ENCODE assay signal across 8 mouse cellular contexts in genomic region chr13:37993376-37993703, GRCm38 (mm10). TPM values are rescaled to one million over a fixed set of nuclear protein-coding genes. Genes with fewer than 3 reads are reported as not detected.
DNase-seq lines count a peak whose midpoint lies in the region; ATAC-seq and TF ChIP-seq lines count a peak whose summit lies in the region.

No protein-coding gene starts in this region.

- peak overlapping the region; percentile 84 for H3ac ChIP-seq in myocyte (ENCODE audit: control insufficient read depth, insufficient read length)

- TF ChIP-seq POLR2A in cortical plate, adult 2 months (IDR thresholded peaks at IDR 0.05; ENCODE audit: extremely low read depth, insufficient read depth, low read length) = no peak
- no peak for TF ChIP-seq POLR2A in myocyte (IDR thresholded peaks at IDR 0.05; ENCODE audit: insufficient read length, low read depth)

- no peaks in the 10 kb centered on the region for H3K9me3 ChIP-seq in hindbrain, embryonic 16.5 days (ENCODE audit: control insufficient read depth, low read length)

- under 1% methylated on average over 16 of the region's 17 CpGs for WGBS in hindbrain, embryonic 16.5 days

- ATAC-seq in hindbrain, embryonic 16.5 days = no peak

- H3K79me2 ChIP-seq in myocyte (ENCODE audit: control insufficient read depth, insufficient read depth) = peaks cover 40% of the 10 kb centered on the region

- no peak for TF ChIP-seq CTCF in layer of hippocampus, adult 2 months (conservative IDR thresholded peaks at IDR 0.05)
- no peak for TF ChIP-seq CTCF in cortical plate, adult 2 months (IDR thresholded peaks at IDR 0.05; ENCODE audit: extremely low read depth, insufficient read depth, low read length)

- no peaks in the 10 kb centered on the region for H3K27me3 ChIP-seq in hindbrain, embryonic 16.5 days (replicated peaks; ENCODE audit: control insufficient read depth, insufficient read depth, low read length)
- no peaks in the 10 kb centered on the region for H3K27me3 ChIP-seq in myocyte (ENCODE audit: control insufficient read depth, insufficient read depth, insufficient read length)

- H3K4me2 ChIP-seq in hindbrain, embryonic 16.5 days (ENCODE audit: low read length) = peak overlapping the region; percentile 76
- peak overlapping the region; percentile 75 for H3K4me2 ChIP-seq in myocyte (ENCODE audit: low read depth)

- H3K36me3 ChIP-seq in hindbrain, embryonic 16.5 days (ENCODE audit: control insufficient read depth, insufficient read depth, low read length) = peaks cover 20% of the 10 kb centered on the region
- peaks cover 30% of the 10 kb centered on the region for H3K36me3 ChIP-seq in myocyte (ENCODE audit: control insufficient read depth, insufficient read depth)

- peak overlapping the region; percentile 94 for H3K27ac ChIP-seq in layer of hippocampus, adult 2 months
- no peak overlapping the region for H3K27ac ChIP-seq in cortical plate, adult 2 months (ENCODE audit: insufficient read depth, low read length)
- peak overlapping the region; percentile 95 for H3K27ac ChIP-seq in hindbrain, embryonic 16.5 days (ENCODE audit: low read depth, low read length)

- DNase-seq in layer of hippocampus, adult 2 months (ENCODE audit: low spot score in 2 of 2) = no peak
- DNase-seq in layer of hippocampus, adult 18-20 months (ENCODE audit: low spot score in 2 of 2) = no peak
- no peak for DNase-seq in right cerebral cortex, adult 18-20 months
- DNase-seq in adrenal gland, postnatal 4 days (ENCODE audit: low spot score in 2 of 2) = no peak
- no peak for DNase-seq in urinary bladder, postnatal 25 days (ENCODE audit: low spot score)

- H3K4me1 ChIP-seq in cortical plate, adult 2 months (ENCODE audit: control insufficient read depth, insufficient read depth, low read length) = peaks cover 3% of the 10 kb centered on the region
- peaks cover 9% of the 10 kb centered on the region for H3K4me1 ChIP-seq in hindbrain, embryonic 16.5 days (ENCODE audit: control insufficient read depth, insufficient read depth, low read depth, low read length)

- H3K4me3 ChIP-seq in layer of hippocampus, adult 2 months = peak overlapping the region; percentile 67
- peak overlapping the region; percentile 73 for H3K4me3 ChIP-seq in cortical plate, adult 2 months (ENCODE audit: insufficient read depth, low read length)
- H3K4me3 ChIP-seq in hindbrain, embryonic 16.5 days (ENCODE audit: low read length) = peak overlapping the region; percentile 86
- peak overlapping the region; percentile 74 for H3K4me3 ChIP-seq in myocyte

- peak overlapping the region; percentile 93 for H3K9ac ChIP-seq in hindbrain, embryonic 16.5 days (ENCODE audit: low read depth, low read length)

TF ChIP-seq in myocyte, 11 proteins besides CTCF, POLR2A, EP300 and RAD21:
- TF ChIP-seq USF1 (IDR thresholded peaks at IDR 0.05; ENCODE audit: low read depth) (no peak), MYOG (IDR thresholded peaks at IDR 0.05; ENCODE audit: control insufficient read depth in 1 of 3, insufficient read depth in 1 of 3, insufficient read length in 2 of 3, low read depth in 2 of 3) (no peak), TCF12 (IDR thresholded peaks at IDR 0.05; ENCODE audit: insufficient read depth, poor library complexity, severe bottlenecking) (no peak), REST (IDR thresholded peaks at IDR 0.05; ENCODE audit: insufficient read depth, insufficient read length) (no peak), POLR2AphosphoS2 (IDR thresholded peaks at IDR 0.05; ENCODE audit: insufficient read length, low read depth) (no peak), MYOD1 (IDR thresholded peaks at IDR 0.05; ENCODE audit: control insufficient read depth in 1 of 3, insufficient read length in 2 of 3, low read depth in 2 of 3) (no peak), E2F4 (IDR thresholded peaks at IDR 0.05; ENCODE audit: insufficient read depth) (no peak), CEBPB (IDR thresholded peaks at IDR 0.05; ENCODE audit: insufficient read depth, poor library complexity, severe bottlenecking) (no peak), SRF (IDR thresholded peaks at IDR 0.05; ENCODE audit: control insufficient read depth, insufficient read length, low read depth) (no peak), MAX (IDR thresholded peaks at IDR 0.05; ENCODE audit: low read depth) (no peak), TCF3 (IDR thresholded peaks at IDR 0.05; ENCODE audit: insufficient read length, low read depth) (no peak)

RNA-seq across cellular contexts. Expression of gene Ssr1, which starts 0.7 kb away (rescaled TPM):
- 10 to 100 TPM; 86.8 to 92.0 TPM for total RNA-seq in layer of hippocampus, adult 2 months (2021)
- 10 to 100 TPM; 82.1 to 93.6 TPM for total RNA-seq in layer of hippocampus, adult 18-20 months (2021)
- 28.0 and 28.2 TPM in 2 replicates for polyA plus RNA-seq in cortical plate, adult 2 months (2012; rRNA removed)
- polyA plus RNA-seq in hindbrain, embryonic 16.5 days (2015; fragmentation: Nextera tagmentation; extraction: Ambion mirVana) = 66.5 and 67.3 TPM in 2 replicates
- 44.7 TPM for polyA plus RNA-seq in myocyte (2012; fragmentation: generic; extraction: Trizol)
- total RNA-seq in adrenal gland, postnatal 4 days (2021) = 100 to 1,000 TPM; 160 to 167 TPM

RNA-seq across cellular contexts. Expression of gene Riok1, which starts 43.5 kb away (rescaled TPM):
- 10 to 100 TPM; 26.2 to 27.3 TPM for total RNA-seq in layer of hippocampus, adult 2 months (2021)
- total RNA-seq in layer of hippocampus, adult 18-20 months (2021) = 10 to 100 TPM; 19.1 to 25.7 TPM
- polyA plus RNA-seq in cortical plate, adult 2 months (2012; rRNA removed) = 26.3 and 33.7 TPM in 2 replicates
- polyA plus RNA-seq in hindbrain, embryonic 16.5 days (2015; fragmentation: Nextera tagmentation; extraction: Ambion mirVana) = 47.0 and 50.1 TPM in 2 replicates
- polyA plus RNA-seq in myocyte (2012; fragmentation: generic; extraction: Trizol) = 9.9 TPM
- 10 to 100 TPM; 47.8 to 52.6 TPM for total RNA-seq in adrenal gland, postnatal 4 days (2021)

RNA-seq across cellular contexts. Expression of gene Cage1, which starts 43.5 kb away (rescaled TPM):
- total RNA-seq in layer of hippocampus, adult 2 months (2021) = 1 to 10 TPM; 4.7 to 5.5 TPM
- 1 to 10 TPM; 4.3 to 5.1 TPM for total RNA-seq in layer of hippocampus, adult 18-20 months (2021)
- polyA plus RNA-seq in cortical plate, adult 2 months (2012; rRNA removed) = 2.2 and 2.5 TPM in 2 replicates
- polyA plus RNA-seq in hindbrain, embryonic 16.5 days (2015; fragmentation: Nextera tagmentation; extraction: Ambion mirVana) = 2.3 and 2.8 TPM in 2 replicates
- 0.35 TPM for polyA plus RNA-seq in myocyte (2012; fragmentation: generic; extraction: Trizol)
- total RNA-seq in adrenal gland, postnatal 4 days (2021) = 10 to 100 TPM; 12.4 to 13.0 TPM
